Mouse (Mus musculus): ENCODE data around the gene Lingo4.

Gene Lingo4

DNA sequence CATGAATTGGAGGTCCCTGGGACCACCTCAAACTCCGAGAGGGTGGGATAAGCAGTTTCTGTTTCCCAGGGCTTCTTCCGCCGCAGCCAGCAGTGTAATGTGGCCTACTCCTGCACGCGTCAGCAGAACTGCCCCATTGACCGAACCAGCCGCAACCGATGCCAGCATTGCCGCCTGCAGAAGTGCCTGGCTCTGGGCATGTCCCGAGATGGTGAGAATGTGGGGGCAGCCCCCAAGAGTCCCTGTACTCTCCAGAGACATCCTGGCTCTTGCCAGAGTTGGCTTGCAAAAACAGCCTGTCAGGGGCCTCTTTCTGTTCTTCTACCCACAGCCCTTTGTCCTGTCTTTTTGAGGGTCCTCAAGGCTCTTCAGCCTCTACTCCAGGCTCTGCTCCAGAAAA is 10.9 kb upstream of the Lingo4 start:
- DNase-seq (ENCODE audit: low read depth, low spot score): no peak

DNA sequence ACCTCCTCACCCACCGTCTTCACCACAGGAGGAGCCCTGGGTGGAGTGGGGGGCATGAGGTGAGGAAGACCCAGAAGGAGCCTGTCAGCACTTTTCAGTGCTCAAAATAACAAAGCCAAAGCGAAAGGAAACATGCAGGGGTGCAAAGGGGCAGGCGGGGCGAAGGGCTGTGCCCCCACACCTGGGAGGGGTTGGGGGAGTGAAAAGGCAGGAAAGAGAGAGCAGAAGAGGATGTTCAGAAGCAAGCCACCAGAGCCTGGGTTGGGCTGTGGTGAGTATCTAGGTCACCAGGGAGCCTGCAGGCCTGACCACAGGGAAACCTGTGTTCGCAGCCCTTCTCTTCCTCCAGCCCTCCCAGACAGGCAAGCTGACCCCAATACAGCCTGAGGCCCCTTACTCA is 10.3 kb upstream of the Lingo4 start:
- no peak for DNase-seq (ENCODE audit: low read depth, low spot score)

DNA sequence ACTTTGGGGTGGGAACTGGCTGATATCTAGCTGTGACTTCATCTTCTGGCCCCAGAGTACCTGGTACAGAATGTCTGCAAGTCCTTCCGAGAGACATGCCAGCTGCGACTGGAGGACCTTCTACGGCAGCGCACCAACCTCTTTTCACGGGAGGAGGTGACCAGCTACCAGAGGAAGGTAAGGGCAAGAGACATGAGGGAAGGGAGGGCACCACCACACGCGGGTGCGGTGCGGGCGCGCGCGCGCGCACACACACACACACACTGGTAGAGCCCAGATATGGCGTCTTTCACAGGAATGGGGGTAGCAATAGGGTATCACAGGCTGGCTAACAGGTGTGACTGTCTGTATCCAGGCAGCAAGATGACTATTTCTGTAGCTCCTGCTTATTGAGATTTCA is 8.9 kb upstream of the Lingo4 start:
- DNase-seq (ENCODE audit: low read depth, low spot score): no peak

DNA sequence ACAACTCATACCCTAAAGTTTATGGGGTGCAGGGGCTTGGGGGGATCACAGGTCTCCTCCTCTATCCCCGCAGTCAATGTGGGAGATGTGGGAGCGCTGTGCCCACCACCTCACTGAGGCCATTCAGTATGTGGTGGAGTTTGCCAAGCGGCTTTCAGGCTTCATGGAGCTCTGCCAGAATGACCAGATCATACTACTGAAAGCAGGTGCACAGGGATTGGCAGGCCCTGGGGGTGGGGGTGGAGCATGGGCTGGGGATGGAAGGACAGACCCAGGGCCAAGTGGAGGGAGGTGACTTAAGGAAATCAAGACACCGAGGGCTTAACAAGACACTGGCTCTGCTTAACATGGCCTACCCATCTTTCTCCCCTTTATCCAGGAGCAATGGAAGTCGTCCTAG is 7.3 kb upstream of the Lingo4 start:
- no peak for DNase-seq (ENCODE audit: low read depth, low spot score)

DNA sequence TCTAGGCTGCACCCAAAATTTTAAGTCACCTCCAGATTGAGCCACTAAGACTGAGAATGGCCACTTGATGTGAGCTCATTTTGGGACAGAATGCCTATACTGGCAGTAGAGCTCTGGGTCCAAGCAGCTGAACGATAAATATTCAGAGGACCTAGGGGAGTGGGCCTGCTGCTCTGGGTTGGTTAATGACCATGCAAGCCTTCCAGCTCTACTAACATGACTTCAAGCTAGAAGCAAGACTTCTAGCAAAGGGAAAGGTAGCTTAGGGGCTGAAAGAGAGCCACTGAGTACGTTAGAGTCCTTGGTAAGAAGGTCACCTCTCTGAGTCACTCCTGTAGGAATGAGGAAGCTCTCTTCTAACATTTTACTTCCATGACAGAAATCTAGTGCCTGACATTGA is 6.2 kb upstream of the Lingo4 start:
- no peak for DNase-seq (ENCODE audit: low read depth, low spot score)

DNA sequence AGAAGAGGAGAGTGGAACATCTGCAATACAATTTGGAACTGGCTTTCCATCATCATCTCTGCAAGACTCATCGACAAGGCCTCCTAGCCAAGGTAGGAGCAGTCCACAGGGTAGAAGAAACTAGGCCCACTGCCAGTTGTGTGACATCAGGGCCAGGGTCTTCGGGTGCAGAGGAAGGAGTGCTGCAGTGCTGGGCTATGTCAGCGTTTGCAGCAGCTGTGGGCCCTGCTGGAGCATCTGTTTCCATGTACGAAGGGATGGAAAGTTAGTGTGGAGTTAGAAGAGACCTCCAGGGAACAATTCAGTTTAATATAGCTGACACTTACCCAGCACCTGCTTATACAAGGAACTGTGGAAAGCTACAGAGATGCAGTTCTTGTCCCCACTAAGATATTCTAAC is 5.3 kb upstream of the Lingo4 start:
- DNase-seq (ENCODE audit: low read depth, low spot score): no peak

DNA sequence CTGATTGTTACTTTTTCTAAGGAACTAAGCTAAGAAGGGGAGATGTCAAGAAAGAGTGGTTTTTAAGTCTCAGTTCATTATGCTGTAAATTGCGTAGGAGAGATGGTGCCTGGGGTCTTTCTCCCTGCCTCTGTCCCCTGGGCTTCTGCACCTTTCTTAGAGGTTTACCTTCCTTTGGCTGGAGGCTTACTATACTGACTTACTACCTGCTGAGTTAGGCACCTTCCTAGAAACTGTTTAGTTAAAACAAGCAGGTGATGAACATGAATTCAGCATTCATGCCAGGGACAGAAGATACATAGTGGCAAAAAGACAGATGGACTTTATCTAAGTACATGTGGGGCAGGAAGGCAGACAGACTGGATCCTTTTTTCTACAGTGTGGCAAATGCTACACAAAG is 2.0 kb upstream of the Lingo4 start:
- DNase-seq (ENCODE audit: low read depth, low spot score): no peak

DNA sequence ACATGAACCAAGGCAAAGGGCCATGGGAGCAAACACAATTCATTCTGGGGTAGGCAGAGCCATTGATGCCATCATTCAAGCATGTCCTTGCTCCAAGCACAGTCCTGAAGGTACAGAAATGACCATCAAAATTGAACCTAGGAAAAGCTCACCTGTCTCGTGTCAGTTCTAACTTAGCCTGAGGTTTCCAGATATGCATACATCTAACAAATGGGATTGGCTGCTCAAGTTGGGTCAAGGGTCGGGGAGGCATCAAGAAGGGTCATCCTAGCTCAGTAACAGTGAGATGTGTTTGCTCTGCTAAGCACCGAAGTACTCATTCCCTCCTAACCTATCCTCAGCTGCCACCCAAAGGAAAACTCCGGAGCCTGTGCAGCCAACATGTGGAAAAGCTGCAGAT is 1.5 kb upstream of the Lingo4 start:
- no peak for DNase-seq (ENCODE audit: low read depth, low spot score)

DNA sequence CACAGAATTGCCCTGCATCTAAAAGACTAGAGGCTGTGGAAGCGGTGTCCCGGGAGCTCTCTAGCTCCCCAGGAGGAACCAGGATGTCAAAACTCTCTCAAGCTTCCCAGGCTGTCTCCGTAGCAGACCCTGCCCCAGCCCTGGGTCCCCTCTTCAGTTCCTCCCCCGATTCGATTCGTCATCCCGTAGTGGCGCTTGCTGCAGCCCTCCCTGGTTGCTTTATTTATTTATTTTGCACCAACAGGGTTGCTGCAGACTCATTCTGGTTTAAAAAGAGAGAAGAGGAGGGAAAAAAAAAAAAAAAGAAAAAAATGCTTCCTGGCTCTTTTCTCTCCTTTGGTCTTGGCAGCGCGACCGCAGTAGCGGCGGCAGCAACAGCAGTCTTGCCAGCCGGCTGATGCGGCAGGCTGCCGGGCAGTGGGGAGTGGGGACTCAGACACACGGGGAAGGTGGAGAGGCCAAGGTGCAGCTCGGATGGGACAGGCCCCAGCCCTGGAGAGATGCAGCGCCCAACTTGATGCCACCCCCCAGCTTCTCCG is 695 bp downstream of the Lingo4 start:
- peak; percentile 46 for DNase-seq (ENCODE audit: low read depth, low spot score)

DNA sequence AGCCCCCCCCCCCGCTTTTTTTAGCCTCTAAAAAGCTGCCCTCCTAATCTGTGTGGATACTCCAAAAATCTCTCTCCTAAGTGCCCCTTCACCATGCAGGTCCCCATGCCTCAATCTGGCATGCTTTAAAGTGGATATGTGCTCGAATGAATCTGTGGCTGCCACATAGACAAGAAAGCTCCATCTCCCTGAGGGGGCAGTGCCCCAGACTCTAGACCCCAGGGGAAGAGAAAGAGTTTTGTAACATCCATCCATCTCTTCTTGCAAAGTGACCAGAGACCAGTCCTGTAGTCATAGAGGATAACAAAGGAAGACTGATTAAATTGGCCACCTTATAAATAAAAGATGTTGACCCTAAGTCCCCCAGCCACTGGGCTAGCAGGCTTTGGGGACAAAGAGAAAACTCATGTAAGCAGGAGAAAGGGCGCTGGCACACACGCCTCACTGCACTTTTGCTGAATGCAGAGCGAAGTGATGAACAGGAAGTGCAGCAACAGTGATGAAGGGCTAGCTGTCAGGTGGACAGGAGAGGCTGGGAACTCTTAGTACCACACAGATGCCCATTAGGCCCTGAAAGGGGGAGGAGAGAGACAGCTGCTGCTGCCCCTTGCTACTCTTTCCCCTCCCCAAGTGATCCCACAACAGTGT is 1.5 kb downstream of the Lingo4 start:
- peak; percentile 47 for DNase-seq (ENCODE audit: low read depth, low spot score)

DNA sequence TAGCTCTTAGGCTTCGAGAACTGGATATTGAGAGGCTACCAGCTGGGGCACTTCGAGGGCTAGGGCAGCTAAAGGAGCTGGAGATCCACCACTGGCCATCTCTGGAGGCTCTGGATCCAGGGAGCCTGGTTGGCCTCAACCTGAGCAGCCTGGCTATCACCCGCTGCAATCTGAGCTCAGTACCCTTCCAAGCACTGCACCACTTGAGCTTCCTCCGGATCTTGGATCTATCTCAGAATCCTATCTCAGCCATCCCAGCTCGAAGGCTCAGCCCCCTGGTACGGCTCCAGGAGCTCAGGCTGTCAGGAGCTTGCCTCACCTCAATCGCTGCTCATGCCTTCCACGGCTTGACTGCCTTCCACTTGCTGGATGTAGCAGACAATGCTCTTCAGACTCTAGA is 4.1 kb downstream of the Lingo4 start:
- DNase-seq (ENCODE audit: low read depth, low spot score): no peak

DNA sequence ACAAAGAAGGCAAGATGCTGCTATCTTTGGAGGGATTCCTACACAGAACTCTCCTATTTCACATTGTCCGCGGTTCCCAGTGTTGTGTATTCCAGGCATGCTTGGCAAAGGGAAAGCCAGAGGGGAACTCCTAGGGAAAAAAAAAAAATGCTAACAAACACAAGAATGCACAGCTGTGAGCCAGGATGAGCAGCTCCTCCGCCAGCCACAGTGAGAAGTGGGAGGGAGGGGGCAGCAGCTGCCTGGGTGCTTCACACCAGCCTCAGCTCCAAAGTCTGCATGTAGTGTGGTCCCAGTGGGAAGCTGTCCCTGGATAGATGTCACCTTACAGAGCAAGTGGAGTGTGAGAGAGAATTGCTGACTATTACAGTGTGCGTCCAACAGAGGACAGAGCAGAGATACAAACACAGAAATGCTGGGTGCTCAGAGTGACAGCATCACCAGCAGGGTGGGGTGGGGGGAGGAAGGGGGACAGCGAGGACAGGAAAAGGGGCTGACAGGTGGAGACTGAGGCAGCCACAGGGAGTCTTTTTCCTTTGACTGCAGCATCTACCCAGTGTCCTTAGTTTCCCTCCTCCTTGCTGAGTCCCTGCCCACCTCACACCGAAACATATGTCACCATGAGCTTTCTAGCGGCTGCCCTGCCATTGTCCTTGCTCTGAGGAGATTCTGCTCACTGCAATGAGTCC is 6.2 kb downstream of the Lingo4 start:
- DNase-seq (ENCODE audit: low read depth, low spot score): peak; percentile 25

DNA sequence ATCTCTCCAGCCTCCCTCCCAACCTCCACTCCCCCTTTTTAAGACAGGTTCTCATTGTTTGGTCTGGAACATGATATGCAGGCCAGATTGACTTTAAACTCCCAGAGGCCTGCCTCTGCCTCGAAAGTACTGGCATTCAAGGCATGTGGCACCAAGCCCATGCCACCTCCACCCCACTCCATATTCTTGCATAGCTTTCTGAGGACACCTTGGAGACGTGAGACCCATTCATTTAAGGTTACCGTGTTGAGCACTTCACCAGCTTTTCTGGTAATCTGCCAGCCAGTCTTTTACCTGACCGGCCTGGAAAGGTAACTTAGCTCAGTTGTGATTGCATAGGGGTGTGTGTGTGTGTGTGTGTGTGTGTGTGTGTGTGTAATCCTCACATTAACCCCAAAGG is 7.2 kb downstream of the Lingo4 start:
- no peak for DNase-seq (ENCODE audit: low read depth, low spot score)

DNA sequence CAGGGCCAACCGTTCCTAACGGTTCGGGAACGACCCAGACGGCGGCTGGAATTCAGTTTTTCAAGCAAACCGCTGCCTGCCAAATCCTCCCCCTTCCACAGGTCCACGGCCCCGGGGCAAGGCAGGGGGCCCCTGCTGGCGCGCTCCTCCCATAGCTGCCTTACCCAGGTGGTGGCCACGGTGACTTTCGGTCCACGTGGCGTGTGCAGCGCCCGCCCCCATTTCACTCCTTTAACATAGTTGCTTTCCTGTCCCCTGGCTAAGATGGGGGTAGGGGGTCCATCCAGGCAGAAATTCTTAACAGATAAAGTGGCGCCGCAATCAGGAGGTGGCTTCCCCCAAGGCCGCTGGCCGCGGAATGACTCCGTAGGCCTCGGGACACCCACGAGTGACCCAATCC is 14.2 kb downstream of the Lingo4 start:
- DNase-seq (ENCODE audit: low read depth, low spot score): no peak

DNA sequence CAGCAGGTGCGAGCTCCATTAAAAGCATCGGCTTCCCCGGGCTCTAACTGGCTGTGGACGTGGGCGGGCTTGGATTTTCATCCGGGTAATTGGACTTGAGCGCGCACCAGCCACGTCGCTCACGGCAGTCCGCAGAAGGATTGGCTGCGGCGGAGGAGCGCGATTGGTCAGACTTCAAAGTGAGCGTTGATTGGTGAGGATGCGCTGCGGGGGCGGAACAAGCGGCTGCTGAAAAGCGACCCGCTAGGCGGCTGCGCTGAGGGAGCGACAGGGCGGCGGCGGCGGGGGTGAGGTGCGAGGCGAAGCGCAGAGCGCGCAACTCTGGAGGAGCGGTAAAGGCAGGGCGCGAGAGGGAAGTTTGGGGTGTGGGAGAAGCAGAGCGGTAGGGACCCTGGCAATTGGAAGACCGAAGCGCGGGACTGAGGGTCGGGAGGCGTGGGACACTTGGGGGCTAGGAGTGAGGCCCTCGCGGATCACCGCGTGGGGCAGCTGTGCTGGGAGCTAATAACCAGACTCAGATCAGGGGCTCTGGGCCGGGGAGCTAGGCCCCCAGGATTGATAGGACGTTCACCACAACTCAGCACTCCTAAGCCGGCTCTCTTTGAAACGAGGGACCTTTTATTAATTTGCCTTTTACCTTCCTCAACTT is 14.8 kb downstream of the Lingo4 start, which contains the start of gene Tdrkh:
Tdrkh (plus strand) TSS at position 243 of the 649 bp plus-strand sequence.
- DNase-seq (ENCODE audit: low read depth, low spot score): peak; percentile 97

DNA sequence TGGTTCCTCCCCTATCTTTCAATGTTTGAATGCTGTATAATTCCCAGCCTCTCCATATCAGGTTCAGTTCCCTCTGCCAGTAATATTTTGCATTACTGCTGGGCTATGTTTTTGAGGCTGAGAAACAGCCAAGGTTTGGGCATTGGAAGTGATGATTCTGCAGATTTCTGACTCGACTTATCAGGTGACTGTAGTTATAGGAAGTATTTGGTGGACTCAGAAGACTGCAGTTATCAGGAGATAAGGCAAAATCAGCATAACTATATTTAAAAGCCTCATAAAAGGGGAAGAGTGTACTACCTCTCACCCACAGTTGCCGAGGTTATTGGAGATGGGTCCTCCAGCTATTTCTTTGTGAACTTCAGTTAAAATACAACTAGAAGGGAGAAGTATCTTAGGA is 32.7 kb downstream of the Lingo4 start:
- no peak for DNase-seq (ENCODE audit: low read depth, low spot score)

DNA sequence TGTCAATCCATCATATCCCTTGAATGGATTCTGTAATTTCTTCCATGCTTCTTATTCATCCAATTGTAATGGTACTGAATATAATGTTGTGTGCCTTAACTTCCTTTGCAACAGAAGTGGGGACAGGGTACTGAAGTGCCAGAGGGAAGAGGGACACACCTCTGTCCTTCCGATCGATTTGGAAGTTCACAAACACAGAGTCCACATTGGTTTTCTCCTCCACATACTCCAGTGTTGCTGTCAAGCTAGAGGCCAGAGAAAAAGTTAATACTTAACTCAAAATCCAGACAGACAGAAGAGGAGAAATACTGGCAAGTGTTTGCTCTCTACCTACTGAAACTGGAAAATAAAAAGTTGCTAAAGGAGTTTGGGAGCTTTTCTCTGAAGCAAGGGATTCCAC is 36.0 kb downstream of the Lingo4 start:
- DNase-seq (ENCODE audit: low read depth, low spot score): no peak

DNA sequence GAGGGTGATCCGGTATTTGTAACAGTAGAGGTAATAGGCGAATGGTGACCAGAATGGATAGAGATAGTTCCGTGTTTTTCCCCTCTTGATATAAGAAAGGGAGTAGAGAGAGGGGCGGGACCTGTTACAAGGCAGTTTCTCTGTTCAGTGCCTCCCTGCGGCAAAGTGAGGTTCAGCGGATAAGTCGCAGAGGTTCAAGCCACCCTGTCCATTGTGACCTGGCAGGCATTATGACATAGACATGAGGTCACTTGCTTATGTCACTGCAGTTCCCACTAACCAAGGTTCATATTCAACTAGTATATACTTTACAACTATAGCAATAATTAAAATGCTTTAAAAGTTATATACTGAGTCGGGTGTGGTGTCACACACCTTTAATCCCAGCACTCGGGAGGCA is 38.1 kb downstream of the Lingo4 start:
- no peak for DNase-seq (ENCODE audit: low read depth, low spot score)

DNA sequence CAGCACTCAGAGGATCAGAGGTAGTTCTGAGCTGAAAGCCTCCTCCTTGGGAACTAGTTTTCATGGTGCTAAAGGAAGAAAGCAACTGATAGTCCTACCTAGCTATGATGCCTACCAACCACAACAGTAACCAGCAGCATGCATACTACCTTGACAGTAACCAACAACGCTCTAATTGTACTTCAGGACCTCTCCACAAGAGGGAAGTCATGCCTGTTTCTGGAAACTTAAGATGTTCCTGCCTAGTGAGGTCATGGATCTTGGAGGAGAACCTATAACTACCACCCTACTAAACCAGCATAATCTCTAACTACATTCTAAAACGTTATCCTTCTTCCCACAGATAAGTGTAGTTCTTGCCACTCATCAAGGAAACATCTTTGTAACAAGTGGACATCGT is 42.9 kb downstream of the Lingo4 start:
- no peak for DNase-seq (ENCODE audit: low read depth, low spot score)

DNA sequence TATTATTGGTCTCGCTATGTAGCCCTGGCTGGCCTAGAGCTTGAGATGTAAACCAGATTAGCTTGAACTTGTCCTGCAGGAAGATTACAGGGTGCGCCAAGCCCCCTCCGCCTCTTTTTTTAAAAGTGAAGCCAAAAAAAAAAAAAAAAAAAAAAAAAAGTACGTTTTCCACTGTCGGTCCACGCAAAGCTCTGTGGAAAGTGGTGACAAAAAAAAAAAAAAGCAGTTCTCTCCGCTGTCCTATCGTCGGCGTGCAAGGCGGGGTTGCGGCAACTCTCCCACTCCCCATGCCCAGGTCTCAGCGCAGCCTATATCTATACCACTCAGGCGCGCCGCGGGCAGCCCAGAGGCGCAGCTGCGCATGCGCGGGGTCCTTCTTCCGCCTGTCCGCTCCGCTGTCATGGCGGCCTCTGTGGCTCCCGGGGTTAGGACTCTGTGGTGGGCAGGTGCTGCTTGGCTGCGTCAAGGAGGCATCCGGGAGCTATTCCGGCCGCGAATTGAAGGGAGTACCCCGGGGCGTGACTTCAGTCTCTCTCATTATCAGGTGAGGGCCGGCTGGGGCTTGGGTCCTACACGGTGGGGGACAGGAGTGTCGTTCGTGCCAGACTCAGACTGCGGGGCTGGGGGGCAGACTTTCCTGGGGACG is 44.8 kb downstream of the Lingo4 start, which contains the start of gene Mrpl9:
Mrpl9 (plus strand) TSS at position 368 of the 646 bp plus-strand sequence.
- DNase-seq (ENCODE audit: low read depth, low spot score): peak; percentile 97

DNA sequence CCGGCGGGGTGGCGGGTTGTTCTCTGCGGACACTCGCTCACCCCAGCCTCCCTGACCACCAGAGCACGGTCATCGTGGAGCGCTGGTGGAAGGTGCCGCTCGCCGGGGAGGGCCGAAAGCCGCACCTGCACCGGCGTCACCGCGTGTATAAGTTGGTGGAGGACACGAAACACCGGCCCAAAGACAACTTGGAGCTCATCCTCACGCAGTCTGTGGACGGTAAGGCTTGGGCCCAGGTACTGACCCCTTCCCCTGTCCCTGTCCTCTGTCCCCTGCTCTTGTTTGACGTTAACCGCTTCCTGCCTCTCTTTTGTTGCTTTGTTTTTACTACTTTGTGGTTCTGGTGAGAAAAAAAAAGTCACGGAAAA is 45.3 kb downstream of the Lingo4 start, which contains the start of gene Oaz3:
Oaz3 (minus strand) TSS at position 319 of the 368 bp plus-strand sequence.
- DNase-seq (ENCODE audit: low read depth, low spot score): no peak

DNA sequence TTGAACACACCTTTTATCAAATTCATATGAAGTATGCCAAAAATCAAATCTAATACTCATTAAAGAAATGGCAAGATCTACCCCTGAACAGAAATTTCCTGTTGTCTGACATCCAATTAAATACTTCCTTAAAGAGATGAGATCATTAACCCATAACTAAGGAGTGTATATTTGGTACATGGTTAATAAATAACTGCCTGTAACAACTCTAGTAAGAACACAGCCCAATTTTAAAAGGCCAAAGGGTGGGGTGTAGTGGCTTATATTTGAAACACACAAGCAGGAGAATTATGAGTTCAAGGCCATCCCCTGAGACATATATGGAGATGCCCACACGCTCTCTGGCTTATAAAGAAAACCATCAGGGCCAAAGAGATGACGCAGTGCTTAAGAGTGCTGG is 51.1 kb downstream of the Lingo4 start:
- no peak for DNase-seq (ENCODE audit: low read depth, low spot score)

Data from mesoderm, embryonic 11.5 days (tissue).